Mouse (Mus musculus): ENCODE measurements around the gene Odf3l2. TPM values are rescaled to one million over a fixed set of nuclear protein-coding genes. Genes with fewer than 3 reads are reported as not detected.

Odf3l2 gene
- total and polyA plus RNA-seq, 3 experiments = 0.11 TPM; not detected in 2

- ATAC-seq (ENCODE audit: extremely low read depth, insufficient number of reproducible peaks, low FRiP score, poor library complexity, severe bottlenecking) = no peak
- H3K4me1 ChIP-seq (ENCODE audit: insufficient read depth, low read depth, low read length) = peaks cover 35% of the 10 kb centered on the region
- H3K36me3 ChIP-seq (replicated peaks) = peaks cover 55% of the 10 kb centered on the region
These were observed 27.5 kb upstream of the Odf3l2 start for GRCm38 (mm10) chr10:79673054-79673453.

GRCm38 (mm10) chr10:79672088-79672455 lies 26.5 kb upstream of the Odf3l2 start:
- peaks cover 35% of the 10 kb centered on the region for H3K4me1 ChIP-seq (ENCODE audit: insufficient read depth, low read depth, low read length)
- TF ChIP-seq CTCF (IDR thresholded peaks at IDR 0.05; ENCODE audit: low read depth, low read length) (no peak), TAL1 (conservative IDR thresholded peaks at IDR 0.05; ENCODE audit: low read depth, low read length) (no peak), GATA2 (IDR thresholded peaks at IDR 0.05; ENCODE audit: borderline replicate concordance, low read depth, low read length) (no peak), GATA1 (IDR thresholded peaks at IDR 0.05; ENCODE audit: borderline replicate concordance, low read length) (no peak), POLR2AphosphoS5 (IDR thresholded peaks at IDR 0.05; ENCODE audit: insufficient replicate concordance, low read depth, low read length) (no peak)
- no peaks in the 10 kb centered on the region; the same call in 1 of the 2 replicates for H3K27me3 ChIP-seq (ENCODE audit: insufficient read depth, low read length)
- ATAC-seq (ENCODE audit: extremely low read depth, insufficient number of reproducible peaks, low FRiP score, poor library complexity, severe bottlenecking) (no peak), DNase-seq (ENCODE audit: low spot score) (no peak)
- H3K9me3 ChIP-seq (replicated peaks) = no peaks in the 10 kb centered on the region
- no peak overlapping the region for H3K4me3 ChIP-seq (ENCODE audit: low read depth, low read length)
- H3K36me3 ChIP-seq (replicated peaks) = peaks cover 55% of the 10 kb centered on the region

More at GRCm38 (mm10) chr10:79673054-79673453, 27.5 kb upstream of the Odf3l2 start:
- no peak overlapping the region for H3K4me3 ChIP-seq (ENCODE audit: low read depth, low read length)
- no peaks in the 10 kb centered on the region for H3K9me3 ChIP-seq (replicated peaks)
- no peaks in the 10 kb centered on the region; the same call in 1 of the 2 replicates for H3K27me3 ChIP-seq (ENCODE audit: insufficient read depth, low read length)
- no peak for DNase-seq (ENCODE audit: low spot score)
- TF ChIP-seq GATA1 (IDR thresholded peaks at IDR 0.05; ENCODE audit: borderline replicate concordance, low read length) (no peak), CTCF (IDR thresholded peaks at IDR 0.05; ENCODE audit: low read depth, low read length) (no peak), TAL1 (conservative IDR thresholded peaks at IDR 0.05; ENCODE audit: low read depth, low read length) (no peak), POLR2AphosphoS5 (IDR thresholded peaks at IDR 0.05; ENCODE audit: insufficient replicate concordance, low read depth, low read length) (no peak), GATA2 (IDR thresholded peaks at IDR 0.05; ENCODE audit: borderline replicate concordance, low read depth, low read length) (no peak)

- no peak overlapping the region for H3K4me3 ChIP-seq (ENCODE audit: low read depth, low read length)
- ATAC-seq (ENCODE audit: extremely low read depth, insufficient number of reproducible peaks, low FRiP score, poor library complexity, severe bottlenecking) (no peak), DNase-seq (ENCODE audit: low spot score) (no peak)
- no peaks in the 10 kb centered on the region for H3K9me3 ChIP-seq (replicated peaks)
- peaks cover 50% of the 10 kb centered on the region for H3K36me3 ChIP-seq (replicated peaks)
- H3K27me3 ChIP-seq (ENCODE audit: insufficient read depth, low read length) = peaks cover 1% of the 10 kb centered on the region; the same call in 1 of the 2 replicates
- H3K4me1 ChIP-seq (ENCODE audit: insufficient read depth, low read depth, low read length) = peaks cover 35% of the 10 kb centered on the region
- no peak for TF ChIP-seq CTCF (IDR thresholded peaks at IDR 0.05; ENCODE audit: low read depth, low read length)
- no peak for TF ChIP-seq GATA1 (IDR thresholded peaks at IDR 0.05; ENCODE audit: borderline replicate concordance, low read length)
- no peak for TF ChIP-seq TAL1 (conservative IDR thresholded peaks at IDR 0.05; ENCODE audit: low read depth, low read length)
- TF ChIP-seq POLR2AphosphoS5 (IDR thresholded peaks at IDR 0.05; ENCODE audit: insufficient replicate concordance, low read depth, low read length) = no peak
- no peak for TF ChIP-seq GATA2 (IDR thresholded peaks at IDR 0.05; ENCODE audit: borderline replicate concordance, low read depth, low read length)
These were observed 26.0 kb upstream of the Odf3l2 start for GRCm38 (mm10) chr10:79671396-79672087.

GRCm38 (mm10) chr10:79670071-79670888 lies 24.7 kb upstream of the Odf3l2 start:
- Histone ChIP-seq H3K9me3 (replicated peaks) (no peaks in the 10 kb centered on the region), H3K36me3 (replicated peaks) (peaks cover 38% of the 10 kb centered on the region), H3K4me1 (ENCODE audit: insufficient read depth, low read depth, low read length) (peaks cover 35% of the 10 kb centered on the region), H3K4me3 (ENCODE audit: low read depth, low read length) (peak overlapping the region; percentile 95), H3K27me3 (ENCODE audit: insufficient read depth, low read length) (peaks cover 9% of the 10 kb centered on the region)
- no peak for DNase-seq (ENCODE audit: low spot score)
- TF ChIP-seq CTCF (IDR thresholded peaks at IDR 0.05; ENCODE audit: low read depth, low read length) (no peak), GATA2 (IDR thresholded peaks at IDR 0.05; ENCODE audit: borderline replicate concordance, low read depth, low read length) (no peak), GATA1 (IDR thresholded peaks at IDR 0.05; ENCODE audit: borderline replicate concordance, low read length) (no peak), POLR2AphosphoS5 (IDR thresholded peaks at IDR 0.05; ENCODE audit: insufficient replicate concordance, low read depth, low read length) (no peak), TAL1 (conservative IDR thresholded peaks at IDR 0.05; ENCODE audit: low read depth, low read length) (no peak)
- ATAC-seq (ENCODE audit: extremely low read depth, insufficient number of reproducible peaks, low FRiP score, poor library complexity, severe bottlenecking) = no peak

- H3K9me3 ChIP-seq (replicated peaks) = no peaks in the 10 kb centered on the region
- peaks cover 35% of the 10 kb centered on the region for H3K4me1 ChIP-seq (ENCODE audit: insufficient read depth, low read depth, low read length)
- DNase-seq (ENCODE audit: low spot score) = peak; percentile 57
- peaks cover 16% of the 10 kb centered on the region for H3K27me3 ChIP-seq (ENCODE audit: insufficient read depth, low read length)
- peak; percentile 16; the same call in 1 of the 2 replicates for ATAC-seq (ENCODE audit: extremely low read depth, insufficient number of reproducible peaks, low FRiP score, poor library complexity, severe bottlenecking)
- peaks cover 33% of the 10 kb centered on the region for H3K36me3 ChIP-seq (replicated peaks)
- TF ChIP-seq CTCF (IDR thresholded peaks at IDR 0.05; ENCODE audit: low read depth, low read length) (no peak), GATA1 (IDR thresholded peaks at IDR 0.05; ENCODE audit: borderline replicate concordance, low read length) (no peak), GATA2 (IDR thresholded peaks at IDR 0.05; ENCODE audit: borderline replicate concordance, low read depth, low read length) (no peak), POLR2AphosphoS5 (IDR thresholded peaks at IDR 0.05; ENCODE audit: insufficient replicate concordance, low read depth, low read length) (no peak), TAL1 (conservative IDR thresholded peaks at IDR 0.05; ENCODE audit: low read depth, low read length) (no peak)
- peak overlapping the region; percentile 95 for H3K4me3 ChIP-seq (ENCODE audit: low read depth, low read length)
These were observed 24.1 kb upstream of the Odf3l2 start for GRCm38 (mm10) chr10:79669576-79670057.

All from G1E (cell line).